Mouse (Mus musculus) mesoderm, embryonic 11.5 days (tissue): ENCODE measurements around the gene Dnttip1.
"Not testable (repeated sequence)": the region's sequence is repeated elsewhere in the genome, so short reads cannot be mapped to it uniquely, and the experiment has no call there.

ENCODE experiments used
- DNase-seq: peaks from one replicate; pipeline ENCODE4 v3.0.0-alpha.2; 2012; ENCODE audit warnings: low read depth, low spot score

Gene Dnttip1

GRCm38 (mm10) chr2:164745843-164746479 lies at the start of gene Dnttip1, which contains the start of gene Wfdc3:
Gene Dnttip1, plus strand, starts transcription at chr2:164745983.
Gene Wfdc3, minus strand, starts transcription at chr2:164745931.
- peak; percentile 95 for DNase-seq

GRCm38 (mm10) chr2:164698201-164698600 lies 47.6 kb upstream of the Dnttip1 start, which contains the start of gene Spint4:
Gene Spint4, plus strand, starts transcription at chr2:164698501.
- DNase-seq = no peak

GRCm38 (mm10) chr2:164700959-164701358 lies 44.8 kb upstream of the Dnttip1 start:
- no peak for DNase-seq

- DNase-seq = no peak
These were observed 44.0 kb upstream of the Dnttip1 start for GRCm38 (mm10) chr2:164701761-164702160.

GRCm38 (mm10) chr2:164704235-164704634 lies 41.5 kb upstream of the Dnttip1 start:
- DNase-seq = no peak

- DNase-seq = no peak
These were observed 40.5 kb upstream of the Dnttip1 start for GRCm38 (mm10) chr2:164705328-164705727.

GRCm38 (mm10) chr2:164705991-164706390 lies 39.8 kb upstream of the Dnttip1 start:
- DNase-seq = no peak

- DNase-seq = no peak
These were observed 30.8 kb upstream of the Dnttip1 start, which contains the start of gene Spint5 for GRCm38 (mm10) chr2:164715005-164715404. Gene Spint5, plus strand, starts transcription at chr2:164715305.

GRCm38 (mm10) chr2:164716194-164716786 lies 29.5 kb upstream of the Dnttip1 start:
- not testable (repeated sequence) for DNase-seq

GRCm38 (mm10) chr2:164723276-164723675 lies 22.5 kb upstream of the Dnttip1 start:
- DNase-seq = no peak

- peak; percentile 80 for DNase-seq
These were observed 19.7 kb upstream of the Dnttip1 start for GRCm38 (mm10) chr2:164725895-164726619.

GRCm38 (mm10) chr2:164731719-164732118 lies 14.1 kb upstream of the Dnttip1 start:
- no peak for DNase-seq

- no peak for DNase-seq
These were observed 12.5 kb upstream of the Dnttip1 start for GRCm38 (mm10) chr2:164733259-164733658.

GRCm38 (mm10) chr2:164734839-164735238 lies 10.9 kb upstream of the Dnttip1 start:
- DNase-seq = no peak

GRCm38 (mm10) chr2:164735446-164735845 lies 10.3 kb upstream of the Dnttip1 start:
- no peak for DNase-seq

GRCm38 (mm10) chr2:164737377-164738090 lies 8.2 kb upstream of the Dnttip1 start:
- no peak for DNase-seq

- DNase-seq = no peak
These were observed 5.9 kb upstream of the Dnttip1 start for GRCm38 (mm10) chr2:164739876-164740275.

- no peak for DNase-seq
These were observed 796 bp upstream of the Dnttip1 start for GRCm38 (mm10) chr2:164744987-164745386.

- DNase-seq = no peak
These were observed 910 bp downstream of the Dnttip1 start for GRCm38 (mm10) chr2:164746693-164747092.

GRCm38 (mm10) chr2:164748191-164748590 lies 2.4 kb downstream of the Dnttip1 start:
- DNase-seq = no peak

GRCm38 (mm10) chr2:164748991-164749390 lies 3.2 kb downstream of the Dnttip1 start:
- no peak for DNase-seq

GRCm38 (mm10) chr2:164752454-164752853 lies 6.7 kb downstream of the Dnttip1 start:
- DNase-seq = no peak
